Mouse (Mus musculus) ES-Bruce4 (cell line): Measurements from ENCODE around the gene Stk16. TPM values are rescaled to one million over a fixed set of nuclear protein-coding genes. Genes with fewer than 3 reads are reported as not detected.

Experiments used
- H3K27ac ChIP-seq: 2 replicates; pipeline ENCODE4 v1.5.1; 2012; ENCODE audit warnings: low read length, inconsistent platforms; ENCODE audit not compliant: insufficient read depth
- H3K27me3 ChIP-seq: 2 replicates; pipeline ENCODE4 v1.6.1; 2012; ENCODE audit warnings: mild to moderate bottlenecking, low read length, inconsistent platforms; ENCODE audit not compliant: control insufficient read depth, poor library complexity, insufficient read depth, severe bottlenecking
- H3K36me3 ChIP-seq: 2 replicates; pipeline ENCODE4 v1.6.1; 2012; ENCODE audit warnings: inconsistent platforms, mild to moderate bottlenecking, low read length, moderate library complexity; ENCODE audit not compliant: control insufficient read depth, poor library complexity, insufficient read depth, severe bottlenecking
- H3K4me1 ChIP-seq: one replicate; pipeline ENCODE4 v1.8.1; 2011; ENCODE audit warnings: low read length; ENCODE audit not compliant: control insufficient read depth, insufficient read depth
- H3K4me3 ChIP-seq: 2 replicates; pipeline ENCODE4 v1.5.1; 2011; ENCODE audit warnings: low read depth, mild to moderate bottlenecking, low read length
- H3K9ac ChIP-seq: 2 replicates; pipeline ENCODE4 v1.6.1; 2012; ENCODE audit warnings: low read depth, mild to moderate bottlenecking, inconsistent platforms; ENCODE audit not compliant: poor library complexity, severe bottlenecking
- H3K9me3 ChIP-seq: replicated peaks from 2 replicates; pipeline ENCODE4 v1.6.1; 2012; ENCODE audit warnings: mild to moderate bottlenecking, low read length, inconsistent platforms; ENCODE audit not compliant: control insufficient read depth, poor library complexity, insufficient read depth, severe bottlenecking
- CTCF ChIP-seq: IDR thresholded peaks from one replicate; pipeline ENCODE4 v1.8.1; 2011; ENCODE audit warnings: low read depth, low read length
- EP300 ChIP-seq: IDR thresholded peaks from 2 replicates; pipeline ENCODE4 v1.6.1; 2011; ENCODE audit warnings: low read depth, low read length; ENCODE audit not compliant: insufficient read depth
- POLR2A ChIP-seq: IDR thresholded peaks from one replicate; pipeline ENCODE4 v1.8.1; 2011; ENCODE audit warnings: low read length; ENCODE audit not compliant: insufficient read depth
- polyA plus RNA-seq: library from polyadenylated mRNA; stranded (reverse); fragments of >200 nt; gene quantifications from 2 replicates; pipeline ENCODE4 v1.2.4, GENCODE M21; 2011; ENCODE audit warnings: low read depth; ENCODE audit not compliant: missing spikeins, insufficient read depth, insufficient read length

Gene Stk16
- polyA plus RNA-seq, 1 experiment, result 27.8 TPM

DNA sequence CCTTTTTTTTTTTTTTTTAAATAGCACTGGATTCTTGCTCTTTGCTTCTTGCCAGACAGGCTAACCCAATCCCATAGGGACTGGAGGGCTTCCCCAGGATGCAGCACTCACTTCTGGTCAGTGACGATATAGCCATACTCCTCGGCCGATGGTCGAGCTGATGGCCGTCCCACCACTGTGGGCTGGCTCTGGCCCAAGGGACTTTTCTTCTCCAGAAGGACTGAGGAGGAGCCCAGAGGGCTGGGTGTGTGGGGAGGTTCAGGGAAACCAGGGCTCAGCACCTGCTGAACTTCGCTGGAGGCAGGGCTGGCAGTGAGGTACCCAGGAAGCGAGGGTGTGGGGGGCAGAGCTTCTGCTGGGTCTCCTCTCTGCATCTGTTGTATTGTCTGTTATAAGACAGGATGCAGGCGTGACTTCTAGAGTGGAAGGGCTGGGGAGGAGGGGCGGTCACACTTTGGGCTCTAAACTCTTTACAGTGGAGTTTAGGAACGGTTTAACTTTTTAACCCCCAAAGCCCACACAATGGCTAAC is 44.9 kb downstream of the Stk16 start:
- H3K27me3 ChIP-seq, result no peaks in the 10 kb centered on the region
- H3K9me3 ChIP-seq, result no peaks in the 10 kb centered on the region
- H3K9ac ChIP-seq, result no peak overlapping the region
- peaks cover 1% of the 10 kb centered on the region for H3K4me1 ChIP-seq
- H3K4me3 ChIP-seq, result no peak overlapping the region
- no peak for TF ChIP-seq EP300
- no peak for TF ChIP-seq CTCF
- no peak for TF ChIP-seq POLR2A
- H3K36me3 ChIP-seq, result no peaks in the 10 kb centered on the region
- H3K27ac ChIP-seq, result no peak overlapping the region

DNA sequence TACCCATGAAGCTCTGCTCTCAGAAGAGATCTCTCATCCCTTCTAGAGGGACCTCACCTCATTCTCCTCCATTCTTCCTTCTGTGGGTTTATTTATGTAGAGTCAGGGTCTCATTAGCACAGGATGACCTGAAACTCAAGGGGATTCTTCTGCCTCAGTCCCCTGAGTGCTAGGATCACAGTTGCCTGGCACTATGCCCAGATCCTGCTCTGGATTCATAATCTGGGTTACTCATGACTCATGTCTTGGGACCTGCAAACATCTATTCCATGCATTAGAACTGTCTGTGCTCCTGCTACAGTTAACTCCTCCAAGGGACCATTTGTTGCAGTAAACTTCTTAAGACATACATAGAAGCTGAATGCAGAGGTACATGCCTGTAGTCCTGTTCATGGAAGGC is 50.6 kb downstream of the Stk16 start:
- no peak overlapping the region for H3K4me3 ChIP-seq
- H3K27me3 ChIP-seq, result no peaks in the 10 kb centered on the region
- TF ChIP-seq CTCF (no peak), EP300 (no peak), POLR2A (no peak)
- H3K9ac ChIP-seq, result no peak overlapping the region
- H3K36me3 ChIP-seq, result no peaks in the 10 kb centered on the region
- H3K27ac ChIP-seq, result no peak overlapping the region
- H3K9me3 ChIP-seq, result no peaks in the 10 kb centered on the region
- no peaks in the 10 kb centered on the region for H3K4me1 ChIP-seq

DNA sequence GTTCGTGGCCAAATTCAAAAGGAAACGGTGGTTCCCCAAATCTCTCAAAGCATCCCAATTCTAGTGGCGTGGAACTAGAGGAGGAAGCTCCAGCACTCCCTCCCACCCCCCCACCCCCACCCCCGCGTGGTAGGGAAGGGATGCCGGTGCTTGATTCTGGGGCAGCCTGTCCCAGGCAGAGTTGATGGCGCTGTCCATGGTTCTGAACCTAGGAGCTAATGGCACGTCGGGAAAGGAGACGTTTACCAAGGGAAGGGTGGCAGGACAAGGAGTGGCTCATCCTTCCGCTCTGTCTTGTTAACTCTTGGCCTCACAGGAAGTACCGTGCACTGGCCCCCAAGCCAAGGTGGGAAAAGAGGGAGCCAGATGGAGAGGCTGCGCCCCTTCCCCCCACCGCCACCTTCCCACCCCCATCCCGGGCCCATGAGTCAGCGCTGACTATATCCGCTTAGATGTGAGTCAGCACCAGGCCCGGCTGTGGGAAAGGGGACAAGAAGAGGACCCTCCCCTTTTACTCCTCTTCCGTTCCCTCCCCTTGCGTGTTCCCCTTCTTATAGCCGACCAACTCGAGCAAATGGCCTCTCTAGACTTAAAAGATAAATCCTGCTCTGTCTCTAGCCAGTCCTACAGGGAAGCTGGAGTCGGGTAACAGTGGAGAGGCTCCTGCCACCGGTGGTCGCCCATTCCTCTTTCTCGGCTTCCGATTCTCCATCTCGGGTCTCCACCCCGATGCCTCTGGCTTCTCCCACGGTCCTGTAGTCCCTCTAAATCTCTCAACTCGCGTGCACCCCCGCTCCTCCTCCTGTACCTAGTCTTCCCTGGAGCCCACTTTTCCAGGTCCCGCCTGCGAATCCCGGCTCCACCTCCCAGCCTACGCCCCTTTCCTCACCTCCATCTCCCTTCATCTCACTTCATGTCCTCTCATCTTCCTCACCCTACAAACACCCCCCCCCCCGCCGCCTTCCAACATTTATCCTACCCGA is 52.6 kb downstream of the Stk16 start:
- no peak for TF ChIP-seq EP300
- no peak for TF ChIP-seq POLR2A
- TF ChIP-seq CTCF, result no peak
- Histone ChIP-seq H3K9ac (peak overlapping the region; percentile 56), H3K27ac (no peak overlapping the region), H3K27me3 (no peaks in the 10 kb centered on the region), H3K4me3 (peak overlapping the region; percentile 74), H3K36me3 (no peaks in the 10 kb centered on the region), H3K9me3 (no peaks in the 10 kb centered on the region), H3K4me1 (no peaks in the 10 kb centered on the region)

DNA sequence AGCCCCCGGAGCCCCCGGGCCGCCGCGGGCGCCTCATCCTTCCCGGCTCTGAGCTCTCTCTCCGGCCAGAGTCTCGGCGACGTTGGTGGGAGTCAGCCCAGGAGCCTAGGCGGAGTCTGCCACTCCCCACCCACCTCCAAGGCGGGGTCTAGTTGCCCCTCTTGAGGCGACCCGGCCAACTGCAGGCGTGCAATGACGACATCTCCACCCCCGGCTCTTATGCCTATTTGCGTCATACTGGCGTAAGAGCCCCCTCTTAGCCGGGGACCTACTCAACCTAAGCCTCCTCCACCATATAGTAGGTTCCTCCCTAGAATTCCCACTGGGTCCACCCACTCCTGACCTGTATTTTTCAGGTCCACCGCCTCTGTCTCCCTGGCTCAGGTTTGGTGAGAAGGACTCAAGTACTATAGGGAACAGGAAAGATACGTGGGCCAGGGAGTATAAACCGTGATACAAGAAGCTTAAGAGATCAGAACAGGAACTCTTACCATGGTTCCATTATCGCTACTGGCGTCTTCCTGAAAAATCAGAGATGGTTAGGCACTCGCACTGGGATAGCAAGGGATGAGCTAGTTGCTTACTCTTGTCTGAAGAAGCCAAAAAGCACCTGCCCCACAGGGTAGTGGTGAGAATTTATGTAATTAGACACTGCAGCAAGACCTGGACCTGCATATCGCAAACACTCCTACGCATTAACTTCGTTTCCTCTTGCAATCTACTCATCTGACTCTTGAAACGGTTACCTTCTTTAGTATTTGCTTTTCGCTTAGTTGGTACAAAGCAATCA is 53.6 kb downstream of the Stk16 start, which contains the start of gene Ptprn:
Gene Ptprn (minus strand): TSS at position 412 of the 790 bp plus-strand sequence.
- TF ChIP-seq CTCF (no peak), EP300 (no peak), POLR2A (no peak)
- peak within 1 kb of the TSS; percentile 56 for H3K9ac ChIP-seq
- H3K4me3 ChIP-seq, result peak within 1 kb of the TSS; percentile 74

More for the DNA sequence above, 53.6 kb downstream of the Stk16 start, which contains the start of gene Ptprn:
- Histone ChIP-seq H3K4me1 (no peaks in the 10 kb centered on the region), H3K27ac (no peak within 1 kb of the TSS), H3K36me3 (no peaks in the 10 kb centered on the region), H3K9me3 (no peaks in the 10 kb centered on the region), H3K27me3 (no peaks in the 10 kb centered on the region)

Other genes with a start within 250 kb of the Stk16 start
- 3.7 and 5.1 TPM in 2 replicates for gene Nhej1, start 85.6 kb upstream of the Stk16 start, polyA plus RNA-seq
- gene Slc23a3, start 76.9 kb upstream of the Stk16 start, polyA plus RNA-seq, result not detected in 2 replicates
- 20.0 and 23.9 TPM in 2 replicates for gene Cnppd1, start 68.1 kb upstream of the Stk16 start, polyA plus RNA-seq
- gene Retreg2, start 68.1 kb upstream of the Stk16 start, polyA plus RNA-seq, result 21.9 and 22.7 TPM in 2 replicates
- gene Zfand2b, start 42.2 kb upstream of the Stk16 start, polyA plus RNA-seq, result 10.9 and 13.0 TPM in 2 replicates
- 8.8 and 10.8 TPM in 2 replicates for gene Abcb6, start 30.4 kb upstream of the Stk16 start, polyA plus RNA-seq
- gene Ankzf1, start 18.7 kb upstream of the Stk16 start, polyA plus RNA-seq, result 17.0 and 17.4 TPM in 2 replicates
- 10.3 and 10.6 TPM in 2 replicates for gene Atg9a, start 18.6 kb upstream of the Stk16 start, polyA plus RNA-seq
- 5.1 and 10.6 TPM in 2 replicates for gene Glb1l, start within 50 bp of the Stk16 start, polyA plus RNA-seq
- 97.4 and 113 TPM in 2 replicates for gene Tuba4a, start 9.0 kb downstream of the Stk16 start, polyA plus RNA-seq
- gene A630095N17Rik, start 21.3 kb downstream of the Stk16 start, polyA plus RNA-seq, result not detected in 2 replicates
- 18.9 and 23.8 TPM in 2 replicates for gene Dnajb2, start 25.6 kb downstream of the Stk16 start, polyA plus RNA-seq
- 9.1 and 10.1 TPM in 2 replicates for gene Ptprn, start 53.7 kb downstream of the Stk16 start, polyA plus RNA-seq
- gene Resp18, start 67.6 kb downstream of the Stk16 start, polyA plus RNA-seq, result not detected in 2 replicates
- gene Dnpep, start 107.2 kb downstream of the Stk16 start, polyA plus RNA-seq, result 104 and 105 TPM in 2 replicates
- gene Des, start 149.5 kb downstream of the Stk16 start, polyA plus RNA-seq, result 18.2 and 23.3 TPM in 2 replicates
- 18.0 and 19.8 TPM in 2 replicates for gene Speg, start 164.5 kb downstream of the Stk16 start, polyA plus RNA-seq
- gene Gmppa, start 225.1 kb downstream of the Stk16 start, polyA plus RNA-seq, result 35.2 and 36.5 TPM in 2 replicates
- gene Asic4, start 239.6 kb downstream of the Stk16 start, polyA plus RNA-seq, result not detected in 2 replicates